Mouse (Mus musculus) kidney, adult 2 months (tissue): Measurements from ENCODE around the gene Pilra.

ENCODE experiments used
- CTCF ChIP-seq: fragments of 200-500 bp; conservative IDR thresholded peaks from 2 replicates; pipeline ENCODE4 v1.5.1; 2011; ENCODE audit warnings: low read depth, mild to moderate bottlenecking, control low read depth, low read length, moderate library complexity, mixed read lengths; ENCODE audit not compliant: insufficient read depth, insufficient read length
- POLR2A ChIP-seq: fragments of 200-500 bp; IDR thresholded peaks from one replicate; pipeline ENCODE4 v1.6.1; 2011; ENCODE audit warnings: low read depth, low read length, control low read depth

DNA sequence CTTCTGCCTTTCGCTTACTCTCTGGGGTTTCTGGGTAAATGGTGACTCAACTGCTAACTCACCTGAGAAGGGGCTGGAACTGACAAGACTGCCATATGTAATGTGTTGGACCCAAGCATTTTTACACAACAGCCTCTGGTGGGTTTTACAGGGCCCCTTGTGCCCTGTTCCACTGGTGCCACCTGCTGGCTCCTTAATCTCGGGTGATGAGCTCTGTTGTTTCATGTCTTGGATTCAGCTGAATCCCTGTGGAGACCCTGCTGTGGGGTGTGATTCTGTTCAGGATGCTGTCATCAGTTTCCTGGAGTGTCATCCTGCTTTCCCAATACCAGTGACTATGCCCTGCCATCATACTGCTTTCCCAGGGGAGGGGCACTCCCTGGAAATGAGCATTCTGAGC lies 41.8 kb upstream of the Pilra start:
- TF ChIP-seq CTCF: peak; percentile 48
- TF ChIP-seq POLR2A: no peak
